Mouse (Mus musculus) adipocyte (in vitro differentiated cells): ENCODE data around the gene Kcnh1.

Experiments
- DNase-seq: peaks from one replicate; pipeline ENCODE4 v3.0.0-alpha.2; 2016; ENCODE audit warnings: low spot score

Kcnh1 gene

DNA sequence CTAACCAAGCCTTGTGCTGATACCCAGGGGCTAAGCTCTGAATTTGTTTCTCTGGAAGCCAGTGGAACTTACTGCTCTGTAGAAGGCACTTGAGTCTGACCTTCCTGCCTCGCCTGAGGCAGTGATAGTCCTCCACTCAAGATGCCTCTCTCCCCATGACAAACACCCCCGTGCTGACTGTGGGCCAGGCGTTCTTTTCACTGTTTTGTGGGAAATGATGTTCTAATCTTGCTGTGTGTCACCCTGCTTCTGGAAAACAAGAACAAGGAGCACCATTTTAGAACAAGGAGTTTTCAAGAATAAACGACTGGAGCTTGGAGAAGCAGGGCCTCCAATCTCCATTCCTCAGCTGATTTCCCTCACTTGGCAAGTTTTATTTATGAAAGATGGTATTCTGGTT lies 273.2 kb downstream of the Kcnh1 start:
- DNase-seq: no peak

DNA sequence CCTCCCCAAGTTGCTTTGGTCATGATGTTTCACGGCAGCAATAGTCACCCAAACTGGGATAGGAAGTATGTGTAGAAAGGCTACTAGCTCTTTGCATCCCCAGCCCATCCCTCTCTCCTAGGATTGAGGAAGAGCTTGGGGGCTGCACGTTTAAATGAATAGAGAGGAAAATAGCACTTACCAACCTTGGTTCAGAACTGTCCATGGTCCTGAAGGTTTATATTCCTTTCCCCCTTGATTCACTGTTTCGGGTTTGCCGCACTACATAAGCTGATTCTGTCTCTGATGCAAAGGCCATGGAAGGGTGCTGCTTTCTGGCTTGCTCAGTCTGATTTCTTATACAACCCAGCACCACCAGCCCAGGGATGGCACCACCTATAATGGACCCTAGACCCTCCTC lies 281.8 kb downstream of the Kcnh1 start:
- peak; percentile 28 for DNase-seq

DNA sequence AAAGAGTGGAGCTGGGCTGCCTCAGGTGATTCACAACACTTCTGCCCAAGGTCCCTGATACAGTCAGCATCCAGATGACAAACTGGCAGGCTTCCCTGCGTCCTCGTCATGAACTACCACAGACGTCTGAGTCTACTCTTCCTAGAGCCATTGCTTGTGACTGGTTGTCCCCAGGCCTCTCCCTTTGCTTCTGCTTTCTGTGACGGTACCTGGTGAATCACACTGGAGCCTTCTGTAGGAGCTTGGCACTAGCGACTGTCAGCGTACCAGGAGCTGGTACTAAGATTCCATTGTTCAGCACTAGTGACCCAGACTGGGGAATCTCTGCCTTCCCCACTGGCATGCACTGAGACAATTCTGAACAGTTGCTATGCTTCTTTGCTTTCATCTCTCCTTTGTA lies 282.6 kb downstream of the Kcnh1 start:
- DNase-seq: no peak

- no peak for DNase-seq
Measured at GRCm38 (mm10) chr1:192476704-192477103, 286.1 kb downstream of the Kcnh1 start.

GRCm38 (mm10) chr1:192477556-192477955 lies 287.0 kb downstream of the Kcnh1 start:
- DNase-seq: peak; percentile 24

- no peak for DNase-seq
Measured at GRCm38 (mm10) chr1:192478176-192478575, 287.6 kb downstream of the Kcnh1 start.

- DNase-seq: no peak
Measured at GRCm38 (mm10) chr1:192480072-192480784, 289.7 kb downstream of the Kcnh1 start.

DNA sequence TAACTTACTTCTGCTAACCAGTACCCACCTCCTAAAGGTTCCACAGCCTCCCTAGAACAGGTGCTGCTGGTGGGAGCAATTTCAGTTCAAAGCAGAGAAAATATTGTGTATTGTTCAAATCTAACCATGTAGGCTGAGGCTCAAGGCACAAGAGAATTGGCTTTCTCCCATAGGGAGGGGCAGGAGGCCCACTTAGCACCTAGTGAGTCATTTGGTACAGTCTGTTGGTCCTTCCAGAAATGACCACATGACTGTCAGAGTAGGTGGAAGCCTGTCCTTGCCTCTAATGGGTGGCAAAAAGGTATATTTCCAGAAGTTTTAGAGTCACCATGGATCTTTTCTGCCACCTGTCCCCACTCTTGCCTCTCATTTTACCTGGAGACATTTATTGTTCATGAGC lies 290.9 kb downstream of the Kcnh1 start:
- no peak for DNase-seq

GRCm38 (mm10) chr1:192485030-192485429 lies 294.5 kb downstream of the Kcnh1 start:
- DNase-seq: no peak

GRCm38 (mm10) chr1:192487571-192487970 lies 297.0 kb downstream of the Kcnh1 start:
- no peak for DNase-seq

GRCm38 (mm10) chr1:192489908-192490825 lies 299.6 kb downstream of the Kcnh1 start:
- no peak for DNase-seq

- no peak for DNase-seq
Measured at GRCm38 (mm10) chr1:192497505-192497904, 306.9 kb downstream of the Kcnh1 start.

- no peak for DNase-seq
Measured at GRCm38 (mm10) chr1:192502016-192502415, 311.4 kb downstream of the Kcnh1 start.

- no peak for DNase-seq
Measured at GRCm38 (mm10) chr1:192502835-192503234, 312.3 kb downstream of the Kcnh1 start.

- no peak for DNase-seq
Measured at GRCm38 (mm10) chr1:192503651-192504050, 313.1 kb downstream of the Kcnh1 start.

- DNase-seq: peak; percentile 3
Measured at GRCm38 (mm10) chr1:192512821-192513220, 322.2 kb downstream of the Kcnh1 start.

- no peak for DNase-seq
Measured at GRCm38 (mm10) chr1:192515373-192515772, 324.8 kb downstream of the Kcnh1 start.

- DNase-seq: no peak
Measured at GRCm38 (mm10) chr1:192519713-192520112, 329.1 kb downstream of the Kcnh1 start.

GRCm38 (mm10) chr1:192520836-192521435 lies 330.4 kb downstream of the Kcnh1 start:
- DNase-seq: no peak

- no peak for DNase-seq
Measured at GRCm38 (mm10) chr1:192522376-192523178, 332.0 kb downstream of the Kcnh1 start.

GRCm38 (mm10) chr1:192525711-192526350 lies 335.3 kb downstream of the Kcnh1 start:
- DNase-seq: no peak
